Mouse (Mus musculus) ES-E14 (cell line): ENCODE data around the gene Map4k5. TPM values are rescaled to one million over a fixed set of nuclear protein-coding genes. Genes with fewer than 3 reads are reported as not detected.

Source experiments
- DNase-seq: peaks from one replicate; pipeline ENCODE4 v3.0.0-alpha.2; 2013; ENCODE audit warnings: low read depth, low spot score
- H3K27ac ChIP-seq: 2 replicates; pipeline ENCODE4 v1.5.1; 2012; ENCODE audit warnings: low read depth, mild to moderate bottlenecking, low read length, moderate library complexity, mixed read lengths; ENCODE audit not compliant: poor library complexity, insufficient read depth, severe bottlenecking
- H3K36me3 ChIP-seq: 2 replicates; pipeline ENCODE4 v1.6.1; 2012; ENCODE audit warnings: mild to moderate bottlenecking, low read length, moderate library complexity, mixed read lengths; ENCODE audit not compliant: control insufficient read depth, poor library complexity, insufficient read depth, severe bottlenecking
- H3K4me1 ChIP-seq, 2 experiments: fragments of 150-350 bp in 1 of 2; sonication (generic) in 1 of 2; 2 replicates each; pipeline ENCODE4 v1.6.1; 2012; ENCODE audit warnings: low read length in 2 of 2, mild to moderate bottlenecking in 1 of 2, mixed read lengths in 1 of 2; ENCODE audit not compliant: control insufficient read depth in 2 of 2, insufficient read depth in 2 of 2, poor library complexity in 1 of 2
- H3K4me3 ChIP-seq, 2 experiments: fragments of 150-350 bp in 1 of 2; sonication (generic) in 1 of 2; 2 replicates each; pipeline ENCODE4 v1.5.1; 2012; ENCODE audit warnings: low read length in 2 of 2, low read depth in 1 of 2, mild to moderate bottlenecking in 1 of 2, mixed read lengths in 1 of 2; ENCODE audit not compliant: insufficient read depth in 1 of 2, poor library complexity in 1 of 2, severe bottlenecking in 1 of 2
- H3K9ac ChIP-seq: 2 replicates; pipeline ENCODE4 v1.6.1; 2012; ENCODE audit warnings: low read depth, mild to moderate bottlenecking, low read length, mixed read lengths; ENCODE audit not compliant: poor library complexity, insufficient read depth, severe bottlenecking
- H3K9me3 ChIP-seq: fragments of 150-350 bp; sonication (generic); 2 replicates; pipeline ENCODE4 v1.6.1; 2012; ENCODE audit warnings: low read depth, mild to moderate bottlenecking, low read length; ENCODE audit not compliant: control insufficient read depth, insufficient read depth
- CHD2 ChIP-seq: IDR thresholded peaks from 2 replicates; pipeline ENCODE4 v1.6.1; 2014; ENCODE audit warnings: mild to moderate bottlenecking, low read depth, low read length, inconsistent platforms
- HCFC1 ChIP-seq: IDR thresholded peaks from 2 replicates; pipeline ENCODE4 v1.6.1; 2012; ENCODE audit warnings: low read length, inconsistent platforms, borderline replicate concordance; ENCODE audit not compliant: insufficient read depth
- MAFK ChIP-seq: IDR thresholded peaks from 2 replicates; pipeline ENCODE4 v1.6.1; 2014; ENCODE audit warnings: mild to moderate bottlenecking, low read depth, low read length, inconsistent platforms; ENCODE audit not compliant: insufficient read depth
- ZC3H11A ChIP-seq: IDR thresholded peaks from 2 replicates; pipeline ENCODE4 v1.6.1; 2012; ENCODE audit warnings: low read depth, mild to moderate bottlenecking, inconsistent platforms, low read length, borderline replicate concordance
- ZNF384 ChIP-seq: IDR thresholded peaks from 2 replicates; pipeline ENCODE4 v1.6.1; 2012; ENCODE audit warnings: low read depth, low read length, inconsistent platforms
- in situ Hi-C, 2 experiments: fragments of 600-800 bp; cut with MboI; formaldehyde crosslinking; loops; one replicate each; pipeline ENCODE4 v1.15.1; 2025; ENCODE audit warnings: low sequenced_read_pairs in 2 of 2, inconsistent platforms in 1 of 2; ENCODE audit not compliant: unreplicated experiment in 2 of 2
- total RNA-seq: library from RNA; depleted of rRNA; stranded (reverse); fragments of 300-350 nt; gene quantifications from 2 replicates; pipeline ENCODE4 v1.2.3, GENCODE M21; 2012

Map4k5 gene
- total RNA-seq, 1 experiment, result 29.8 TPM

DNA sequence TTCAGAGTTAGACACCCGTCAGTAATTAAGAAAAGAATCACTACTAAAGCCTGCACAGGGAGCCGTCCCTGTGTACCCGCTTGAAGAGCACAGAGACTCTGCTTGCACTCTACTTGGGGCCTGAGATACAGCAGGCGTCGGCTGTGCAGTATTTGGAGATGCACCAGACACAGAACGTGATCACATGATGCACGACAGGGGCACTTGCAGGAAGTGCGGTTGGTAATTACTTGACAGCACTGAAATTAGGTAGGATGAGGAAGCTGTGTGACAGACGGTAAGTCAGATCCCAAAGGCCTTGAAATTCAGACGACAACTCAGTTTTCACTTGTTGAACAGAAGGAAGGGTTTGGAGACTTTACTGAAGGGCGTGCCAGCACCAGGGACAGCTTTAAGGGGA lies 54.6 kb downstream of the Map4k5 start:
- TF ChIP-seq ZNF384 (no peak), CHD2 (no peak), ZC3H11A (no peak), MAFK (no peak), HCFC1 (no peak)
- no peak overlapping the region for H3K4me3 ChIP-seq
- no peaks in the 10 kb centered on the region for H3K4me1 ChIP-seq
- H3K9me3 ChIP-seq, result no peaks in the 10 kb centered on the region
- H3K36me3 ChIP-seq, result peaks cover 9% of the 10 kb centered on the region
- in situ Hi-C loops, result no loop called here
- H3K9ac ChIP-seq, result no peak overlapping the region
- H3K27ac ChIP-seq, result no peak overlapping the region
- DNase-seq, result no peak

DNA sequence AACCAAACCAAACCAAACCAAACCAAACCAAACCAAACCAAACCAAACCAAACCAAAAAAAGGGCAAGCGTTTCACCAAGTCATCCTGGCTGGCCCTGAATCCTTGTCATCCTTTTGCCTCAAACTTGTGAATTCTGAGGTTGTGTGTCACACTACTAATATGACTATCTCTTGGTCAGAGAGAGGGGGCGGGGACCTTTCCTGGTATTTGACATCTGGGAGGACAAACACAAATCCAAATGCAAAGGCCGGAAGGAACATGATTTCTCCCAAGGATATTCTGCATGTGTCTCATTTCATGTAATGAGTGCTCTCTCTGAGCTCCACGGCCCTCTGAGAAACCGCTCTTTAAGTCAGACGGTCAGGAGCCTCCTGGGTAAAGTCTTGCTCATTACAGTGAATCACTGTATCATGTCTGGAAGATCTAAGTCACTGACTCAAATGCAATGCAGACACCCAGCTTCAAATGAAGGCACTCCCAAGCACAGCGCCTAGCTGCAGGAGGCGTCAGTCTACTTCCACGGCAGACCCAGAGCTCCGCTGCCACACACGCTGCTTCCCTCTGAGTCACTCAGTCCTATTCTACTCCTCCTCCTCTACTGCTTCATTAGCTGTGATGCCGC lies 58.9 kb downstream of the Map4k5 start:
- no peak overlapping the region for H3K4me3 ChIP-seq
- H3K4me1 ChIP-seq, result no peaks in the 10 kb centered on the region; a peak in 1 of 4 replicates
- H3K9me3 ChIP-seq, result no peaks in the 10 kb centered on the region
- H3K9ac ChIP-seq, result no peak overlapping the region
- in situ Hi-C loops, result no loop called here
- TF ChIP-seq MAFK, result no peak
- no peak for TF ChIP-seq HCFC1
- TF ChIP-seq ZNF384, result no peak
- no peak for TF ChIP-seq ZC3H11A
- TF ChIP-seq CHD2, result no peak
- peaks cover 11% of the 10 kb centered on the region for H3K36me3 ChIP-seq
- no peak for DNase-seq
- H3K27ac ChIP-seq, result no peak overlapping the region

DNA sequence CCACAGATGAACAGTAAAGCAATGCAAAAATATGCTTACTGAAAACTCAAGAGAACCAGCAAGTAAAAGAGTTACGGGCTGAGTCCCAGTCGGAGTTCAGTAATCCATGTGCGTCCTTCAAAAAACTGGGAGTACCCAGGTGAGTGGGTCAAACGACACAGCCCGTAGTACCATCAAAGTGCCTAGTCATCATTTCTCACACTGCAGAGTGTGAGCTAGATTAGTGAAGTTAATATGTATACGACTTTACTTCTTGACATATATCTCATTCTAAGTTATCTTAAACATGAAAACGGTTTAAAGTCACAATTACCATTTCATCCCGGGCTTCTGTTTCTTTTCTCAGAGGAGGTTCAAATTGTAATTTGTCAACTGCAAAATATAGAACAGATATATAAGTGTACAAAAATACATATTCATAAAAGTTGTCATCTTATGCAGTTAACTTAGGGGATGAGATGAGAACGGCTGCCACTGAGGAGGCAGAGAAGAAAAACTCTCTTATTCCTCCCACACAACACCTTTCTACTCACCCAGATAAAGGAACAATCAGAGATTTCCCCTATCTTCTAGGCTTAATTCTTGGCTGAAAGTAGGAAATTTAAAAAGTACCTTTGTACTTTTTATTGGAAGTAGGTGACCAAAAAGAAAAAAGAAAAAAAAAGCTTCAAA lies 61.6 kb downstream of the Map4k5 start:
- peaks cover 11% of the 10 kb centered on the region for H3K36me3 ChIP-seq
- DNase-seq, result no peak
- in situ Hi-C loops, result no loop called here
- H3K9me3 ChIP-seq, result no peaks in the 10 kb centered on the region
- TF ChIP-seq MAFK, result peak; percentile 68
- no peak for TF ChIP-seq CHD2
- peaks cover 2 to 6% of the 10 kb centered on the region in 2 experiments for H3K4me1 ChIP-seq
- H3K9ac ChIP-seq, result no peak overlapping the region
- H3K4me3 ChIP-seq, result no peak overlapping the region
- no peak overlapping the region for H3K27ac ChIP-seq

DNA sequence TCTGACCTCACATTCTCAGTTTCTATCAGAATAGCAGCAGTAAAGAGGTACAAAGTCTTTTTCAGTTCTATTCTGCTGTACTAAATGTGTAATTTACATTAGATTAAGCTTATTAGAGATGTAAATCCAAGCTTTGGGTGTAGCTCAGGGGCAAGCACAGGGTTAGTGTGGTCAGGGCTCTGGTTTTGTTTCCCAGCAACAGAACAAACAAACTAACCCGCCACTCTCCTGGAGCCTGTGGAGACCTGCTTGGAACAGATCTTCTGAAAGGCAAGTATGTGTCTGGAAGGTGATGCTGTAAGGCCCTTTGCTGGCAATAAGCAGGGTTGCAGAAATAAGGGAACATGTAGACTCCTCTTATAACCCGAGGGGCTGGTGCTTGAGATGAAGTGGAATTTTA lies 64.8 kb downstream of the Map4k5 start:
- H3K9ac ChIP-seq, result no peak overlapping the region
- peaks cover 2 to 6% of the 10 kb centered on the region in 2 experiments for H3K4me1 ChIP-seq
- peaks cover 4% of the 10 kb centered on the region; the same call in 1 of the 2 replicates for H3K36me3 ChIP-seq
- H3K9me3 ChIP-seq, result no peaks in the 10 kb centered on the region
- no peak overlapping the region for H3K4me3 ChIP-seq
- H3K27ac ChIP-seq, result no peak overlapping the region
- TF ChIP-seq HCFC1 (no peak), ZC3H11A (no peak), CHD2 (no peak), ZNF384 (no peak), MAFK (no peak)
- no peak for DNase-seq
- in situ Hi-C loops, result no loop called here
